Mouse (Mus musculus) bone marrow macrophage, adult 2 months (primary cell): Measurements from ENCODE around the gene Mapk8ip3.

Source experiments
- CTCF ChIP-seq: IDR thresholded peaks from 2 replicates; pipeline ENCODE4 v1.5.1; 2012; ENCODE audit warnings: low read depth, mild to moderate bottlenecking, low read length, moderate library complexity
- POLR2A ChIP-seq: IDR thresholded peaks from 2 replicates; pipeline ENCODE4 v1.6.1; 2012; ENCODE audit warnings: mild to moderate bottlenecking, low read depth, low read length, borderline replicate concordance

GRCm38 (mm10) chr17:24855838-24856464 lies 80.8 kb downstream of the Mapk8ip3 start:
- TF ChIP-seq POLR2A: no peak
- TF ChIP-seq CTCF: no peak
